Mouse (Mus musculus) ES-Bruce4 (cell line): ENCODE measurements at regions not wholly inside any gene's neighbourhood (a gene's known extent, or its start where the extent isn't known, plus 50 kb on each side); places are given as distances from the start of the nearest gene placed in this dataset.

Experiments
- CTCF ChIP-seq: IDR thresholded peaks from one replicate; pipeline ENCODE4 v1.8.1; 2011; ENCODE audit warnings: low read depth, low read length
- POLR2A ChIP-seq: IDR thresholded peaks from one replicate; pipeline ENCODE4 v1.8.1; 2011; ENCODE audit warnings: low read length; ENCODE audit not compliant: insufficient read depth

DNA sequence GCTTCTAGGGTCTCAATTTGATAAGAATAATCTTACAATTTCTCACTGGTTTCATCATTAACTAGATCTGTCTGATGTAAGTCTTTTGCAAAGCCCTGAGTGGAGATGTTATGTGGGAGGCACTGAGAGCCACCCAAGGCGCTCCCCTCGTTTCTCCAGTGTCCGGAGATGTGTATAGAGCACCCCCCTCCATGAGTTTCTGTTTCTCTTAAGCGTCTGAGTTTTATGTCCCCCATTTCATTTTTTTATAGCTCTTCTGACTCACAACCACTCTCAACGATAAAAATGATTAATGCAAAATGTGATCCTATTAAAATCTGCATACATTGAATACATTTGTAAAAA, 179.5 kb upstream of the Pkdcc start:
- TF ChIP-seq CTCF (no peak), POLR2A (no peak)
